Mouse (Mus musculus) neural tube, embryonic 14.5 days (tissue): ENCODE measurements at regions not wholly inside any gene's neighbourhood (a gene's known extent, or its start where the extent isn't known, plus 50 kb on each side); places are given as distances from the start of the nearest gene placed in this dataset.

Experiments
- ATAC-seq: fragments of 200-750 bp; cut with Nextera tagmentation; 2 replicates; pipeline ENCODE4 v1.8.0; 2017; ENCODE audit warnings: low read depth, mild to moderate bottlenecking, moderate TSS enrichment, moderate library complexity
- H3K27ac ChIP-seq: fragments of 300-500 bp; sonication (generic); 2 replicates; pipeline ENCODE4 v1.5.1; 2014; ENCODE audit warnings: low read depth, mild to moderate bottlenecking, control low read depth, low read length, moderate library complexity, mixed read lengths
- H3K27me3 ChIP-seq: fragments of 300-500 bp; sonication (generic); 2 replicates; pipeline ENCODE4 v1.6.1; 2014; ENCODE audit warnings: low read length; ENCODE audit not compliant: control insufficient read depth, insufficient read depth
- H3K36me3 ChIP-seq: fragments of 300-500 bp; sonication (generic); 2 replicates; pipeline ENCODE4 v1.6.1; 2014; ENCODE audit warnings: low read length, mixed read lengths; ENCODE audit not compliant: control insufficient read depth, insufficient read depth
- H3K4me1 ChIP-seq: fragments of 300-500 bp; sonication (generic); 2 replicates; pipeline ENCODE4 v1.6.1; 2014; ENCODE audit warnings: low read length; ENCODE audit not compliant: control insufficient read depth, insufficient read depth
- H3K4me2 ChIP-seq: fragments of 300-500 bp; sonication (generic); 2 replicates; pipeline ENCODE4 v1.6.1; 2014; ENCODE audit warnings: mild to moderate bottlenecking, low read depth, low read length, control low read depth
- H3K4me3 ChIP-seq: fragments of 300-500 bp; sonication (generic); 2 replicates; pipeline ENCODE4 v1.5.1; 2014; ENCODE audit warnings: low read depth, low read length, control low read depth, mixed read lengths
- H3K9ac ChIP-seq: fragments of 300-500 bp; sonication (generic); replicated peaks from 2 replicates; pipeline ENCODE4 v1.6.1; 2014; ENCODE audit warnings: low read depth, mild to moderate bottlenecking, control low read depth, low read length, mixed read lengths
- H3K9me3 ChIP-seq: fragments of 300-500 bp; sonication (generic); 2 replicates; pipeline ENCODE4 v1.6.1; 2016; ENCODE audit warnings: low read length; ENCODE audit not compliant: control insufficient read depth
- WGBS: fragments of 180-500 bp; shearing (Covaris S2); extraction: QIAGEN DNeasy Blood & Tissue Kit; methylation state at CpG from one replicate; pipeline ENCODE4 v1.1.7; 2014; 5-methylcytosine and 5-hydroxymethylcytosine counted together

DNA sequence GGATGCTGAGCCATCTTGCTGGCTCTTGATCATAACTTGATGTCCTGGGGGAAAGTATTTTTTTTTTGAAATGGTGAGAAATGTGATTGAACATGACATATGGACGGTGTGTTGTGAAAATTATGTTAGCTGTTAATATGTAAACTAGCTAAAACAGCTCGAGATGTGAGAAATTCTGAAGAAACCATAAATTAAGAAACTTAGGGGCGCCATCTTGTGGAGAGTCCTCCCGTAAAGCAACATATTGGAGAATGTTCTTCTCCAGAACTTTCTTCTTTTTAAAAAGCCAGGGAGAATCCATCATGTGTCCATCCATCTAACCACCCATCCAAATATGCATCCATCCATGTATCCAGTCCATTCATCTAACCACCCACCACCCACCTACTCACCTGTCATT lies 158.7 kb upstream of the Eif4g2 start:
- Histone ChIP-seq H3K4me1 (0 out of 2 replicates have a peak, but pooled peaks cover 5% of the 10 kb centered on the region), H3K36me3 (no peaks in the 10 kb centered on the region), H3K4me2 (no peak overlapping the region), H3K27ac (no peak overlapping the region), H3K9ac (no peak overlapping the region), H3K4me3 (no peak overlapping the region), H3K9me3 (no peaks in the 10 kb centered on the region), H3K27me3 (no peaks in the 10 kb centered on the region)
- WGBS = 48% methylated on average over 4 of the region's 4 CpGs
- ATAC-seq = no peak

DNA sequence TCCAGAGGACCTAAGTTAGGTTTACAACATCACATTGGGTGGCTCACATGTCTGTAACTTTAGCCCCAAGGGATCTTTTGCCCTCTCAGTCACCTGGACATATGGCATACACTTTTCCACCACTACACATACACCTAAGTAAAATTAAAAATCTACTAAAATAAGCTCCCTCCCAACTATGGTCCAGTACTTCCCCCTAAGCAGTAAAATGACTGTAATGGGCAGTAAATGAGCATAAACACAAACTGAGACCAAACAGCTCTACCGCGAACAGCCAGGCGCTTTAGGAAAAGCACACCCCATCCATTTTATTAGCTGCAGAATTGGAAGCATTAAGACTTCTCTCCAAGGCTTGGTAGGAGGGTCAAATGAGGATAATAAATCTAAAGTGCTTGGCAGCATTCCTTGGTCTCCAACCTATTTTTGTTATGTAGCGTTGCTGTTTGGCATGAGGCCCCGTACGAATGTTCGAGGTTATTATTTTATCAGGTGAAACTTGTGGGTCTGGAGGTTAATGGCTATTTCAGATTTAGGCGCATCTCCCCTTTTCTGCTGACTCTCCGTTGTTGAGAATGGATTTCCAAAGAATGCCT lies 157.5 kb upstream of the Eif4g2 start:
- Histone ChIP-seq H3K36me3 (no peaks in the 10 kb centered on the region), H3K4me3 (no peak overlapping the region), H3K9ac (no peak overlapping the region), H3K9me3 (no peaks in the 10 kb centered on the region), H3K27me3 (no peaks in the 10 kb centered on the region), H3K4me2 (no peak overlapping the region), H3K4me1 (0 out of 2 replicates have a peak, but pooled peaks cover 5% of the 10 kb centered on the region), H3K27ac (no peak overlapping the region; the same call in 1 of the 2 replicates)
- WGBS = 34% methylated on average over 9 of the region's 9 CpGs
- no peak for ATAC-seq

DNA sequence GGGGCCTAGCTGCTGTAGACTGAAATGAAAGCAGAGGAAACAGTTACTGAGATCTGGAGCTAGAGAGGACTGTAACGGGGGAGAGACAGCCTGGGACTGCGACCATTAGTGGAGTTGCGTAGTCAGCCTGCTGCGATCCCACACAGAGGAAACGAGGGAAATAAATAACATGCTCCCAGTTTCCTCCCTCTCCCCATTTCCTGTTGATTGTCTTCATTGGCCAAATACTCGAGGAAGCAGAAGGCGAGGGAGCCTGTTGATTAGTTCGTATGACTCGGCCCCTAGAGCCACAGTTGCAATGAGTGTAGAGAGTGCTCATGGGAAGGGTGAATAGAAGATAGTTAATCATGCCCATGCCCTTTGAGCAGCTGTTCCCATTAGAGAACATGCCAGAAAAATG lies 155.0 kb upstream of the Eif4g2 start:
- Histone ChIP-seq H3K4me1 (0 out of 2 replicates have a peak, but pooled peaks cover 5% of the 10 kb centered on the region), H3K36me3 (no peaks in the 10 kb centered on the region)
- 61% methylated on average over 9 of the region's 9 CpGs for WGBS

DNA sequence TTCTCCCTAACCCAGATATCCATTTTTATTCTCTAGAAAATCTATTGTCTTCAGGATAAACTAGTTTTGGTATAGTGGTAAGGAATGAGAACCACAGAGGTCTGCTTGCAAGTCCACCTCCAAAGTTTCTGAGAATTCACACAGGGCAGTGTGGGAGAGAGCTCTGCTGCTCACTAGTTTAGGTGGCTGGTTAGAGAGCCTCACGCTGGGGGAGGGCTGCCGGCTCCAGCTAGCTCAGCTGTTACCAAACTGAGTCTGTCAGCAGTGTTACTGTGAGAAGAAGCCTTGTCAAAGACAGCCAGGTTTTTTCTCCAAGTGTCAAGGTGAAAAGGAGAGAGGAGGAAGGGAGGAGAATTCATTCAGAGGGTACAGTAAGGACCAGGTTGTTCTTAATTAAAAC lies 147.8 kb upstream of the Eif4g2 start:
- no peaks in the 10 kb centered on the region for H3K9me3 ChIP-seq
- H3K36me3 ChIP-seq = no peaks in the 10 kb centered on the region
- 89% methylated on average over 2 of the region's 2 CpGs for WGBS
- H3K4me1 ChIP-seq = no peaks in the 10 kb centered on the region
- no peak overlapping the region for H3K27ac ChIP-seq
- no peak overlapping the region for H3K4me2 ChIP-seq
- ATAC-seq = no peak
- H3K4me3 ChIP-seq = no peak overlapping the region
- no peak overlapping the region for H3K9ac ChIP-seq
- no peaks in the 10 kb centered on the region for H3K27me3 ChIP-seq

More for the DNA sequence above, 155.0 kb upstream of the Eif4g2 start:
- Histone ChIP-seq H3K27me3 (no peaks in the 10 kb centered on the region), H3K9ac (no peak overlapping the region), H3K9me3 (no peaks in the 10 kb centered on the region), H3K27ac (no peak overlapping the region), H3K4me2 (no peak overlapping the region), H3K4me3 (no peak overlapping the region)
- ATAC-seq = no peak

DNA sequence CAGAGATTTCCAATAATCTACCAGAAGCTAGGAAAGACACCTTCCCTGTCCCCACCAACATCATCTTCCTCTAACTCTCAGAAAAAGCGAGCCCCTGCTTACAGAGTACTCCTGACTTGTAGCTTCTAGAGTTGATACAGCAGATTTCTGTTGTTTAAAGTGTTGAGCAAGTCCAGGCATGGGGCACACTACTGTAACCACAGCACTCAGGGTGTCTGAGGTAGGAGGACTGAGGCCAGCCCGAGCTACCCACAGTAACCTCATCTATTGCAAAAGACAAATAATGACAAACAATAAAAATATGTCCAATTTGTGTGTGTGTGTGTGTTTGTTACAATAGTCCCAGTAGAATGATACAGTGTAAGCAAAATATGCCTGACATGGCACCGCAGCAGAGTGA lies 144.3 kb upstream of the Eif4g2 start:
- ATAC-seq = no peak
- WGBS = 83% methylated on average over 3 of the region's 3 CpGs
- Histone ChIP-seq H3K36me3 (no peaks in the 10 kb centered on the region), H3K4me3 (no peak overlapping the region), H3K27me3 (no peaks in the 10 kb centered on the region), H3K9ac (no peak overlapping the region), H3K4me2 (no peak overlapping the region), H3K9me3 (no peaks in the 10 kb centered on the region), H3K27ac (no peak overlapping the region), H3K4me1 (no peaks in the 10 kb centered on the region)

DNA sequence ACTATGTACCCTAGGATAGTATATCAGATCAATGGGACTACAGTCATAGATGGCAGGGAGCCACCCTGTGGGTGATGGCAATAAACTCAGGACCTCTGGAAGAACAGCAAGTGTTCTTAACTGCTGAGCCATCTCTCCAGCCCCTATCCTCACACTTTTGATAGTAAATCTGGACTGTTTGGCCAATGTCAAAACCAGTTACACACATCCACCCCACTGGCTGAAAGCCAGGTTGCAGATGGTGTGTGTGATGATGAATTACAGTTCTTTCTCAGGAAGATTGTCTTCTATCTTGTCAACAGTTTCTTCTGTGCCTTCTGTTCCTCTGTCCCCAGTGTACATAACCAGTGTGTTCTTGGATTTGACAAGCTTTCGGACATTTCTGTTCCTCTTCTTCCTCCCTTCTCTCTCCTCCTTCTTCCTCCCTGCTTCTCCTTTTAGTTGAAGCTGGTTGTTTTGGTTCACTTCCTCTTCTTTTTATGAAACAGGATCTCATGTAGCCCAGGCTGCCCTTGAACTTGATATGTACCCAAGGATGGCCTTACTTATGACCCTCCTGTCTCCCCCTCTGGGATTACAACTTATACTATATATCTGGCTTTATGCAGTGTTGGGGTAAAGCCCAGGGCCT lies 143.3 kb upstream of the Eif4g2 start:
- no peak for ATAC-seq
- Histone ChIP-seq H3K27me3 (no peaks in the 10 kb centered on the region), H3K9ac (no peak overlapping the region), H3K4me1 (no peaks in the 10 kb centered on the region), H3K9me3 (no peaks in the 10 kb centered on the region), H3K27ac (no peak overlapping the region), H3K4me3 (no peak overlapping the region), H3K4me2 (no peak overlapping the region), H3K36me3 (no peaks in the 10 kb centered on the region)
- 90% methylated on average over 1 of the region's 1 CpGs for WGBS

DNA sequence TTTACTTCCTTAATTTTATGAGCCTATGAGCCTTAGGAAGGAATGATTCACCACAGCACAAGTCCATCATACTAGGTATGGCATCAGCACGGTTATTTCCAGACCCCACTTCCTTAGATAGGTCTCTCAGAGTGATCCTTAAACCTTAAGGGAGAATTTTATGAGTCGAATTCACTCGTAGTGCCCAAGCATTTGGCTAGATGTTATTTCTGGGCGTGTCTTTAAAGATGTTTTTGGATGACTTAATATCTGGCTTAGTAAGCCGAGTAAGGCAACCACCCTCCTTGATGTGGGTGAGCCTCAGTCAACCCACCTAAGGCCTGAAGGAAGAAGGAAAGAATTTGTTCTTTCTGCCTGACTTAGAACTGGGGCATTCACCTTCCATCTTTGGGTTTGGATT lies 132.8 kb upstream of the Eif4g2 start:
- no peaks in the 10 kb centered on the region for H3K4me1 ChIP-seq
- no peak overlapping the region for H3K27ac ChIP-seq
- no peak for ATAC-seq
- no peak overlapping the region for H3K9ac ChIP-seq
- no peak overlapping the region for H3K4me2 ChIP-seq
- H3K36me3 ChIP-seq = no peaks in the 10 kb centered on the region
- no peak overlapping the region for H3K4me3 ChIP-seq
- no peaks in the 10 kb centered on the region for H3K27me3 ChIP-seq
- H3K9me3 ChIP-seq = no peaks in the 10 kb centered on the region
- 85% methylated on average over 5 of the region's 5 CpGs for WGBS

DNA sequence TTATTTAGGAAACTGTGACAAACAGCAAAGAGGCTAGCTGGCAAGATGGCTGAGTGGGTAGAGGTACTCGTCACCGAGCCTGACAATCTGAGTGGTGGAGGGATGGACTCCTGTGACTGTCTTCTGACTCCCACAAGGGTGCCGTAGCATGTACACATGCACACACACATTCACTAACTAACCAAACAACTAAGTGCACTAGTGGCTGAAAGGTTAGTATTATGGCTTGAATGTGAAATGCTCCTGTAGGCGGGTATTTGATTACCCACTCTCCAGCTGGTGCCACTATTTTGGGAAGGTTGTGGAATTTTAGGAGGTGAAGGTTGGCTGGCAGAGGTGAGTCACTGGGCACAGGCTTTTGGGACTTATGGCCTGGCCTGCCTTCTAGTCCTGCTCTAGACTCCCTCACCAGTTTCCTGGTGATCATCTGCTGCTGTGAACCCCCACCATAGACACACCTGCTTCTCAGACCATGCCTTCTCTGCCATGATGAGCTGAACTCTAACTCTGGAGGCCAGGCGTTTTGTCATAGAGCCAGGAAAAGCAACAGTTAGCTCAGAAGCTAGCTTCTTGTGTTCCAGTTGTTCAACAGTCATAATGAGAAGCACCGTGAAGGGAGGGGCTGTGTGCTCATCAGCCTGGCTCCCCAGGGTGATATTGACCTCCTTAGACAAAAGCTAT lies 131.5 kb upstream of the Eif4g2 start:
- H3K4me2 ChIP-seq = no peak overlapping the region
- no peak for ATAC-seq
- no peaks in the 10 kb centered on the region for H3K9me3 ChIP-seq
- no peaks in the 10 kb centered on the region for H3K36me3 ChIP-seq
- H3K27ac ChIP-seq = no peak overlapping the region
- no peaks in the 10 kb centered on the region for H3K4me1 ChIP-seq
- H3K27me3 ChIP-seq = no peaks in the 10 kb centered on the region
- no peak overlapping the region for H3K9ac ChIP-seq
- 76% methylated on average over 6 of the region's 6 CpGs for WGBS
- H3K4me3 ChIP-seq = no peak overlapping the region

DNA sequence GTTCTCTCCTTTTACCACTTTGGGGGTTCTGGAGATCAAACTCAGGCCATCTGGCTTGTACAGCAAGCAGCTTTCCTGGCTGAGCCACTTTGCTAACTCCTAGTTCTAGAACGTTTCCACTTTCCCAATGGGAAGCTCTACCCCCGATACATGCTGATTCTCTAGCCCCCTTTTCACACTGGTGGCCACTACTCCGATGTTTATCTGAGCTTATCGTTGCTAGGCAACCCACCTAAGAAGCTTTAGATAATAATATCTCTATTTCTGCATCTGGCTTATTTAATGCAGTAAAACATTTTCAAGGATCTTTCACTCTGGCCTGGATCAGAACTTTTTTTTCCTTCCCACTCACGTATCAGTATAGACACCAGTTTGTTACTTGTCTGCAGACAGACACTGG lies 129.4 kb upstream of the Eif4g2 start:
- no peak overlapping the region for H3K4me2 ChIP-seq
- H3K9me3 ChIP-seq = no peaks in the 10 kb centered on the region
- no peak overlapping the region for H3K4me3 ChIP-seq
- no peaks in the 10 kb centered on the region for H3K27me3 ChIP-seq
- H3K9ac ChIP-seq = no peak overlapping the region
- H3K36me3 ChIP-seq = no peaks in the 10 kb centered on the region
- H3K27ac ChIP-seq = no peak overlapping the region
- H3K4me1 ChIP-seq = no peaks in the 10 kb centered on the region
- no peak for ATAC-seq
- WGBS = 71% methylated on average over 5 of the region's 5 CpGs
